Mouse (Mus musculus) adrenal gland, postnatal 14 days (tissue): ENCODE results near the gene Prkn. TPM values are rescaled to one million over a fixed set of nuclear protein-coding genes. Genes with fewer than 3 reads are reported as not detected.

Experiments
- DNase-seq: peaks from one replicate; pipeline ENCODE4 v3.0.0; 2021; ENCODE audit warnings: mixed read lengths
- total RNA-seq: library from RNA; stranded (reverse); gene quantifications from 2 replicates; pipeline ENCODE4 v1.2.3, GENCODE M21; 2021

The Prkn gene
- total RNA-seq, 1 experiment from 2014 or later: 6.9 TPM

GRCm38 (mm10) chr17:11411414-11411813, 571.2 kb downstream of the Prkn start:
- DNase-seq: no peak

- DNase-seq: peak; percentile 24
These were observed 573.5 kb downstream of the Prkn start for GRCm38 (mm10) chr17:11413688-11414087.

GRCm38 (mm10) chr17:11414288-11414687, 574.1 kb downstream of the Prkn start:
- no peak for DNase-seq

DNA sequence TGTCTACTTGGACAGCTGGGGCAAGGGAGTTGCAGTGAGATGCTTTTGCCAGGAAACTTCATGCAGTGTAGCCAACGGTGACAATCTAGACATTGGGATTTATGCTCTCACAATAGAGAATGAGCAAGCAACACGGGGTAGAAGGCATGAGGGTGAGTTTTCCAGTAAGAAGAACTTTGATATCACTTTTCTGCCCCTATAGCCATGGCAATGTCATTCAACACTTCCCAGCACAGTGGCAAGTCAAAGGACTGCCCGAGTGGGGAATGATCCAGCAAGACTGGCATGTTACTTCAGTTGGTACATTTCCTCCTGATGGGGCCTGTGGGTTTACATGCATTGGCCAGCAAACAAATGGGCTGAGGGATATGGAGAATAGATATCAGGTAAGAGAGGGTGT, 577.0 kb downstream of the Prkn start:
- no peak for DNase-seq

DNA sequence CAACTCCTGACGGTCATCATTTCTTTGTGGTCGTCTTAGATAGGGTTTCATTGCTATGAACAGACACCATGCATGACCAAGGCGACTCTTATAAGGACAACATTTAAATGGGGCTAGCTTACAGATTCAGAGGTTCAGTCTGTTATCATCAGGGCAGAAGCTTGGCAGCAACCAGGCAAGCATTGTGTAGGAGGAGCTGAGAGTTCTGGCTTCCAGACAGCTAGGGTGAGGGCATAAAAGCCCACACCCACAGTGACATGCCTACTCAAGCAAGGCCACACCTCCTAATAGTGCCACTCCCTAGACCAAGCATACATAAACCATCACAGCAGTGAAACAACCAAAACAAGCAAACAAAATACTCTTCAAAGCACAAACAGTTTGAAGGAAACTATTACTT, 579.3 kb downstream of the Prkn start:
- no peak for DNase-seq

GRCm38 (mm10) chr17:11420839-11421238, 580.7 kb downstream of the Prkn start:
- DNase-seq: no peak

DNA sequence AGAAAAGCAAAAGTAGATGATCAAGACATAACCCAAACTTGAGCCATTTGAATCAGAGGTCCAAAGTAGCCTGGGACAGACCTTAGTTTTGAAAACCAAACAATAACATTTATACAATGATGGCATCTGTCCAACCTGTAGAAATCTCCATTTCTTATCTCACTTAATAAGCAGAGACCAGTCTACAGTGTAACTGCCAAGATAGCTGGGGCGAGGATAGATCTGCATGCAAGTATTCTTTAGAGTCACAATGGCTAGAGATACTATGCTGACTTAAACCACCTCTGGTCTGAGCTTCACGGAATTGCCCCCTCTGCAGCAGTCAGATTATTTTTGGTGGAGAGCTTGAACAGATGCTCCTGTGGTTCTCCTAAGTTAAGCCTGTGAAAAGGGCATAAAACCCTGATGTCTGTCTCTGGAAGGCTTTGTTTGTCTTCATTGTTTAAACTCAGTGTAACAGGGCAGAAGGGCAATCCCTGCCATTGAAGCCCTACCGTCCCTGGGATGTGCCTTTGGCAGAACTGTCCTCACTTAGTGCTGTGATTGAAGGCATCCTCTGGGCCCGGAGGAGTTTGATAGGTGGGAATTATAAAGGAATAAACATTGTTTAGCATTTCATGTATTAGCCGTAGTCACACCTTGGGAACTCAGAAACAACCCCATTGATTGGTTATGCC, 581.2 kb downstream of the Prkn start:
- no peak for DNase-seq

- no peak for DNase-seq
These were observed 591.1 kb downstream of the Prkn start for GRCm38 (mm10) chr17:11431323-11431722.

- DNase-seq: no peak
These were observed 592.4 kb downstream of the Prkn start for GRCm38 (mm10) chr17:11432593-11432992.

- no peak for DNase-seq
These were observed 622.5 kb downstream of the Prkn start for GRCm38 (mm10) chr17:11462721-11463120.

DNA sequence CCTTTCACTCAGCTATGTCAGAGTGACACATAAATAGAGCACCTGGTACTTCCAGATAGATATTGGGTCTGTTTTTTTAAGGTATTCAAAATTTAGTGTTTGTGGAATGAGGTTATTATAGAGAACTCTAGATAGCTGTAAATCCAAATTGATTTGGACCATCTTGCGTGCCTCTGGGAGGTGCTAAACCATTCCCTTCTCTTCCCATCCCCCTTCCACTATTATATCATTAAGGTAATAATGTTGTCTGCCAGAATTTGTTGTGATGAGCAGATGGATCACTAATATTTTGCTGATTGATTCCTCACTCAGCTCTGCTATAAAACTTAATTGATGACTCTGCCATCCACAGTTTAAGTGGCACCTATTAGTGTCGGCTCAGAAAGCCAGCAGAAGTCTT, 625.9 kb downstream of the Prkn start:
- no peak for DNase-seq

GRCm38 (mm10) chr17:11468624-11469023, 628.4 kb downstream of the Prkn start:
- DNase-seq: no peak

DNA sequence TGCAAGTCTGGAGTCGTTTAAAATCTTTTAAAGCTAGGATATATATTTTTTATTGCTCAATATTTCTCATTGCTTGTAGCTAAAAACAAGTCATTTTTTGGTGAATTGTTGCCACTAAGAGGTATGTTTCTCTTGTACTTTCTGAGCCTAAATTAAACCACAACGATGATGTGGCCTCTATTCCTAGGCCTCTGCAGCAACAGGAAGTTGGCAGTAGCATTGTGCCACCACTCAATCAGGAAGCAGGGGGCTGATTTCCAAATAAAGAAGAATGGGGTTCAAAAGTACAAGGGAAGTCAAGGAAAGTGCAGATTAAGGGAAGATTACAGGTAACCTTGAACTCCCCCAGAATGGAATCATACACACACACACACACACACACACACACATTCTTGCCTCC, 642.8 kb downstream of the Prkn start:
- DNase-seq: no peak

DNA sequence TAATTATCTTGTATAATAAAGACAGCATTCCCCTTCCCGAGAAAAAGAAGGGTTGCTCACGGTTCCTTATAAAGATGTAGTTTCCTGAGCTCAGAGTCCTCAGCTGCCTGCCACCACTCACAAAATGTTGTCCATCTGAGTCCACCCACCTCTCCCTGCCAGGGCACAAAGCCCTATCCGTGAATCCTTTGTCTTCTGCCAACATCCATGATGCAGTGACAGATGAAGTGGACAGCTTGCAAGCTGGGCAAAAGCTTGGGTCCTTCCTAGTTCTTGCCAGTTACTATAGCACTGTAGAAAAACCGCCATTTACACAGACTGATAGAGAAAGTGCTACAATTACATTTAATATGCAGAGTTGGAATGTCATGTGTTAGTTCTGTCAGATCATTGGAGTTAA, 649.9 kb downstream of the Prkn start:
- no peak for DNase-seq

DNA sequence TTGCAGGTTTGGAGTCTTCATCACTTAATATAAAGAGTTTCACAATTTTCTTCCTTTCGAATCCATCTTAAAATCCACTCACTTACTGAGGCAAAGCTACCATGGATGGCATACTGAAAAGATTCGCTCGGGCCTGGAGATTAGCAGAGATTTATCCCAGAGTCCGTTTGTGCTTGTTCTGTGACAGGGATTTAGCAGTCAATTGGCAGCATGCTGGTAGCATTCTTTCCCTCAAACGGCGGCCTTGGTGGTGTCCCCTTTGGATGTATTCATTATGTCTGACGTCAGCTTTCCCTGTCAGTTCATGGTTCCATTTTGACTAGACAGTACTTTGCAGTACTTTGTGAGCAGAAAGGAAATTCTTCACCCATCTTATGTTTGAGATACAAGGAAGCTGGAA, 662.4 kb downstream of the Prkn start:
- peak; percentile 38 for DNase-seq

DNA sequence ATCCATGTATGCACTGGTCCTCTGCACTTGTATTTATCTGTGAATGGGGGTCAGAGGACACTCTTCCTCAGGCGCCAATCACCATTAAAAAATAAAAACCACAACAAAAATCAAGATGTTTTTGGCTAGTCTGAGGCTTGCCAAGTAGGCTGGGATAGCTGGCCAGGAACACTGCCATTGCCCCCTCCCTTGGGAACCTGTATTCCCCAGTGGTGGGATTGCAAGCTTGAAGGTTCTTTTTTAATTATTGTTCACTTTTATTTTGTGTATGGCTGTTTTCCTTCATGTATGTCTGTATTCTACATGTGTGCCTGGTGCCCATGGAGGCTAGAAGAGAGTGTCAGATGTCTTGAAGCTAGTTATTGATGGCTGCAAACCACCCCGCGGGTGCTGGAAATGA, 664.3 kb downstream of the Prkn start:
- DNase-seq: peak; percentile 42

DNA sequence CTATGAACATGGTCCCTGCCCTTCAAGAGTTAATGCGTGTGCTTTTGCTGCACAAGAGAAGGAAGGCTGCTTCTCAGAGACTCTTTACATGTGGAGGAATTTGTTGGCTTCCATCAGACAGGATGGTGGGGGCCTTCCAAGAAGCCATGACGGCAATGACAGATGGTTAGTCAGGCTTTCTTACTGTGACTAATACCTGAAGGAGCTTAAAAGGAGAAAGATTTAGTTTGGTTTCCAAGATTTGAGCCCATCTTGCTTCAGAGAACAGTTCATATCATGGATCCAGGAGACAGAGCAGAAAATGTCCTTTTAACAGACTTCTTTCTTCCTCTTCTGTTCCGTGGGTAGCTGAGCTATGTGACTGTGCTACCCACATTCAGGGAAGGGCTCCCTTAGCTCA, 666.9 kb downstream of the Prkn start:
- no peak for DNase-seq

DNA sequence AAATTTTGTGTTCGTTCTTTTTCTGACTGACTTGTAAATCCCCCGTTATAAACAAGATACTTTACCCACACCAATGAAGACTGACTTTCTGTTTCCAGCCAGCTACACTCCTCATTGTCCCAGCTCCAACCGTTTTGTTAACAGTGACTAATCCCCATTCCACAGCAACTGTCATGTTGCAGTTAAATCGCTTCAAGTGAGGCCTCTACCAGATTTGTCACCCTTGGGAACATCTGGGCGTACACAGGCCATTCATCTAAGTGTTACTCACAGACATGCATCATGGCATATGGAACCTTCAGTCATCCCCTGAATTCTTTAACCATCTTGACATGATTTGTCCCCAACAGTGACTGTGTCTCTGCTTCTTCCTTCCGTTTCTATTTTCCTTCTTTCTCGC, 669.9 kb downstream of the Prkn start:
- DNase-seq: no peak

DNA sequence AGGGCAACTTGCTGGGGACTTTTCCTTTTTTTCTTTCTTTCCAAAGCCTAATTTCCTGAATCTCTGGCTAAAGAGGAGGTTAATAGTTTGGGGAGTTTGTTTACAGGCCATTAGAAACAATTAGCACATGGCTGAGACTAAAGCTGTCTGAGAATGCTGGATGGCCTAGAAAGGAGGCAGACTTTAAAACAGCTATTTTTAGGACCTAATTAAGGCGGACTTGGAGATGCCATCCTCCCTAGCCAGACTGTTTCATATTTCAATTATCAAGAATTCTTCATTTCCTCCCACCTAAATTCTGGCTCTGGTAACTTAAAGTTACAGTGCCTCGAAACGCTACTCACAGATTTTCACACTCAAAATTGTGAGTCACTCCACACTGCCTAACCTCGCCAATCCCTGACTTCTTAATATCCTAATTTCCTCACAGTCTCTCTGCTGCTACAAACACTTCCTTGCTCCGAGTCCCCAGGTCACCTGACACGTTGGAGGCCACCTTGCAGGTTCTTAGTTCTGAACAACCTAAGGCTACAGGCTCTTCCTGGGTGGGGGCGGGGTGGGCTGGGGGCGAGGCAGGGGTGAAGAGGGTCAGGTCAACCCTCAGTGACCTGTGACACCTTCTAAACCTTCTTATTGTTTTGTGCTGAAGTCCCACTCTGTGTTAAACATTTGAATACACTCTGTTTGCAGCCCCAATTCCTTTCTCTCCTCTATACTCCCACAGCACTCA, 674.0 kb downstream of the Prkn start:
- no peak for DNase-seq

DNA sequence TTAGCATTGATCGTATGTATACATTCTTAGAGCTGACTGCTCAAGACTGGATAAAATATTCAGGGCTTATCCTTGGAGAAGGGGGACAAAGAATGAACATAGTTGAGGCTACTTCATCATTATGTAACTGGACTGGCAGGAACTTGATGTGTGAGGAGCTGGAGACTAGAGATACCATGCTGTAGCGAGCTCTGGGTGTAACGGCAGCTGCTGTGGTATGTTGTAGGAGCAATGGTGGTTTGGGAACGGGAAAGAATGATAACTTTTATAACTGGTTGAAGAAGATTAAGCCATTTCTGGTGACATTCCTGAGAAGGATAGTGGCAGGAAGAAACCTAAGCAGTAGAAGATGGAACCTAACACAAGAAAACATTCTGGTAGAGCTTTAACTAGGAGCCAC, 675.4 kb downstream of the Prkn start:
- DNase-seq: no peak

DNA sequence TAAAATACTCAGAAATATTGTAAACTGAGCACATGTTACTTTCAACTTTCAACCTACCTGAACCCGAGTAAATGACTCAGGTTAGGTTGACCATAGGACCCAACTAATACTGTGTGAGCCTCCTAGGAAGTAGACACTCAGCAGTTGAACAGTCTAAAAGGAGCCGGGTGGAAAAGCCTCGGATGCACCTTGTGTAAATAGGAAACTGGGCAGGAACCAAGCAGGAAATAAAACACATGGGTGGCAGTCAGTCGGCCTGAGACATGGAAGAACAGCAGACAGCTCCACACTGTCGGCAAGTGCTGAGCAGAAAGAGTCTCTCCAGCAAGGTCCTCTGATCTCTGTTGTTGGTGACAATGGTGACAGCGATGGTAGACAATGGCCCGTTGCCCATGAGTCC, 676.0 kb downstream of the Prkn start:
- no peak for DNase-seq

GRCm38 (mm10) chr17:11532066-11532465, 691.9 kb downstream of the Prkn start:
- peak; percentile 11 for DNase-seq

GRCm38 (mm10) chr17:11532748-11533147, 692.6 kb downstream of the Prkn start:
- no peak for DNase-seq

DNA sequence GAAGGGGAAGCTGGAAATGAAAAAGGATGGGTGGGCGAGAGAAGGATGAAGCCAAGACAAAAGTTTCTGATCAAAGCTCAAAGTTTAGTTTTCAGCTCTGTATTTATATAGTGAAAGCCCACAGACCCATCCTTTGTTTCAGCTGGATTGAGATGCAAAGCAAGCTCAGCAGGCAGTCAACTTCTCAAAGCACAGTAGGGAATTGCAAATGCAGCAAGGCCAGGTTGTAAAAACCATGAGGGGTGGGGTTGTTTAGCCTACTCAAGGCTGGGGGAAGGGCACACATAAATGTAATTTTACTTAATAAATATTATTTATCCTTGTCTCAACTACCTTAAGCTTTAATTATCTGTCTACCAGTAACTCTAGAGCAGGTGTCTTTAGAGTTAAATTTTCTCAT, 693.7 kb downstream of the Prkn start:
- DNase-seq: no peak
